Mouse (Mus musculus): ENCODE measurements around the gene Tbx10. TPM values are rescaled to one million over a fixed set of nuclear protein-coding genes. Genes with fewer than 3 reads are reported as not detected.
A peak's percentile ranks its signal among the peaks of the same experiment; 100 is the strongest.
"Not testable (repeated sequence)": the region's sequence is repeated elsewhere in the genome, so short reads cannot be mapped to it uniquely, and the experiment has no call there.

Gene Tbx10
- polyA plus RNA-seq, 1 experiment from 2014 or later: not detected

DNA sequence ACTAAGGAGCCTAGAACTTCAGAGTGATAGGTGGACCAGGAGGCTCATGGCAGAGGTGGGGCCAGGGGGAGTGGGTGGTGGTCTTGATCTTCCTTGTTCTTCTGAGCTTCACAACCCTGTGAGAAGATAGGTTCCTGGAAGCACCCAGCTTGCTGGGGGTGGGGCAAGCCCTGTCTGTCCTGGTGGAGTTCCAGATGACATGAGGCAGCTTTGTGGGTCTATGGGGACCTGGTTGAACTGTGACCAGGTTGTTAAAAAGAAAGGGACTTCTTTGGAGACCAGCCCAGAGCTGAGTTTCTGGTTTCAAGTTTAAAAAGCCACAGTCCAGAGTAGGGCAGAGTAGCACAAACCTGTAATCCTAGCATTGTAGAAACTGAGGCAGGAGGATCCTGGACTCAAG, 33.5 kb upstream of the Tbx10 start:
- DNase-seq (ENCODE audit: extremely low spot score, low spot score): no peak
- H3K4me1 ChIP-seq: no peaks in the 10 kb centered on the region
- H3K9me3 ChIP-seq: no peaks in the 10 kb centered on the region
- H3K27me3 ChIP-seq (ENCODE audit: poor library complexity, severe bottlenecking): no peaks in the 10 kb centered on the region
- no peak overlapping the region for H3K4me3 ChIP-seq
- H3K36me3 ChIP-seq (replicated peaks): no peaks in the 10 kb centered on the region
- no peak overlapping the region for H3K27ac ChIP-seq

DNA sequence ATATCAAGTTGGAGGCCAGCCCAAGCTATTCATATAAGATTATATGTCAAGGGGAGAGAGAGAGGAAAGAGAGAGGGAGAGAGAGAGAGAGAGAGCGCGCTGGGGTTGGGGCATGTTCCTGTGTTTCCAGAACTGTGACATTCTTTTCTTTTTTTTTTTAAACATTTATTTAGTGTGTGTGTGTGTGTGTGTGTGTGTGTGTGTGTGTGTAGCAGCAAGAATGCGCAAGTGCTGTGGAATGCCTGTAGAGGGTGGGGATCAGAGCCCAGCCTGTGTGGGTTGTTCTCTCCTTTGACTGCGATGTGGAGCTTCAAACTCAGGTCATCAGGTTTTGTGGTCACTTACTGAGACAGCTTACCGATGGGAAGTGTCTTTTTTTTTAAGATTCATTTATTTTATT, 32.3 kb upstream of the Tbx10 start:
- Histone ChIP-seq H3K4me3 (no peak overlapping the region), H3K9me3 (no peaks in the 10 kb centered on the region), H3K36me3 (replicated peaks) (no peaks in the 10 kb centered on the region), H3K27ac (no peak overlapping the region), H3K4me1 (no peaks in the 10 kb centered on the region), H3K27me3 (ENCODE audit: poor library complexity, severe bottlenecking) (no peaks in the 10 kb centered on the region)
- no peak for DNase-seq (ENCODE audit: extremely low spot score, low spot score)
- 82% methylated on average over 5 of the region's 5 CpGs for WGBS

DNA sequence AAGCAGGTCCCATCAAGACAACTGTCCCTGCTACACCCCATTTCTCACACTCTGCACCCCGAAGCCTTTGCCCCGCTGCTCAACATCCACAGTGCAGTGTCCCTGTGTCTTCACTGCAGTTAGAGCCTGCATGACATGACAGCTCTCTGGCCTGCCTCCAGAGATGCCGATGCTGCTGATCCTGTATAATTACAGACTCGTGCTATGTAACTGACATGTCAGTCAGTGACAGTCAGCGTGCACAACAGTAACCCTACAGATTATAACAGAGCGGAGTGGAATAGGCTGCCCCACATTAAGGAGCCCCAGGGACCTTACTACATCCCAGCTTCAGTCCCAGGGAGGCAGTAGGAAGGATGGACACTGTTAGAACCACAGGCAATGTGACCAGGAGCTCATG, 30.7 kb upstream of the Tbx10 start:
- not testable (repeated sequence) for H3K9me3 ChIP-seq; H3K36me3 ChIP-seq (replicated peaks); H3K4me1 ChIP-seq; H3K27me3 ChIP-seq (ENCODE audit: poor library complexity, severe bottlenecking); DNase-seq (ENCODE audit: extremely low spot score, low spot score); H3K4me3 ChIP-seq; H3K27ac ChIP-seq
- WGBS: 94% methylated on average over 6 of the region's 6 CpGs

DNA sequence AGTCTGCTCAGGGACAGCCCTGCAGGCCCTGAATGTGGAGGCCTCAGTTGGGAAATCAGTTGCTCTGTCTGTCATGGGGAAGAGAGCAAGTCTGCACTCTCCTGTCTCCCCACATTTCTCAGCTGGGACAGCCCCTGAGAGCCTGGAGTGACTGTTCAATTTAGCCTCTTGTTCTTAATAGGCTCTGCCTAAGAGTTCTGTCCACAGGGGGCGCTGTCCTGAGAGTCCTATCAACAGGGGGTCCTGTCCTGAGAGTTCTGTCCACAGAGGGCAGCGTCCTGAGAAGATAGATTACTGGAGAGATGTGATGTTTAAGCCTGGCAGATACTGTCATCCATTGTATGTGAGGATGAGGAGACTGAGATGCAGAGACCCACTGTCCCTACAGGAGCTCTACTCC, 30.1 kb upstream of the Tbx10 start:
- no peaks in the 10 kb centered on the region for H3K36me3 ChIP-seq (replicated peaks)
- DNase-seq (ENCODE audit: extremely low spot score, low spot score): no peak
- no peaks in the 10 kb centered on the region for H3K4me1 ChIP-seq
- WGBS: 14% methylated on average over 2 of the region's 2 CpGs
- no peak overlapping the region for H3K27ac ChIP-seq
- no peaks in the 10 kb centered on the region for H3K9me3 ChIP-seq
- H3K27me3 ChIP-seq (ENCODE audit: poor library complexity, severe bottlenecking): no peaks in the 10 kb centered on the region
- no peak overlapping the region for H3K4me3 ChIP-seq

DNA sequence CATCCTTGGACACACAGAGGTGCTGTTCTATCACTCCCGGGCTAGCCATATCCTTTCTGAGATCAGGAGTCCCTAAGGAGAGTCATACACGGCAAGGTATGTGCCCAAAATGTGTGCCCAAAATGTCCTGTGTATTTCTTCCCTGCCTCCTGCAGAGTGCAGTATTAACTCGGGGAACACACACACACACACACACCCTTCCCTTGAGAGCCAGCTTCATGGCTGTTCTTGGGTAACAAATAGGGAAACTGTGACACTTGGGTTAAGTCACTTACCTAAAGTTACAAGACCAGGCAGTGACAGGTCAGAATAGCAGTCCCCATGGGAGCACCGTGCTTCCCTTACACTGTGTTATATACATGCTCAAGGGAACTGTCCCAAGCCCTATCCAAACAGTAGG, 28.5 kb upstream of the Tbx10 start:
- Histone ChIP-seq H3K9me3 (no peaks in the 10 kb centered on the region), H3K36me3 (replicated peaks) (no peaks in the 10 kb centered on the region), H3K4me3 (no peak overlapping the region), H3K27ac (no peak overlapping the region), H3K4me1 (peaks cover 4% of the 10 kb centered on the region; the same call in 1 of the 2 replicates), H3K27me3 (ENCODE audit: poor library complexity, severe bottlenecking) (no peaks in the 10 kb centered on the region)
- WGBS: 79% methylated on average over 4 of the region's 4 CpGs
- no peak for DNase-seq (ENCODE audit: extremely low spot score, low spot score)

DNA sequence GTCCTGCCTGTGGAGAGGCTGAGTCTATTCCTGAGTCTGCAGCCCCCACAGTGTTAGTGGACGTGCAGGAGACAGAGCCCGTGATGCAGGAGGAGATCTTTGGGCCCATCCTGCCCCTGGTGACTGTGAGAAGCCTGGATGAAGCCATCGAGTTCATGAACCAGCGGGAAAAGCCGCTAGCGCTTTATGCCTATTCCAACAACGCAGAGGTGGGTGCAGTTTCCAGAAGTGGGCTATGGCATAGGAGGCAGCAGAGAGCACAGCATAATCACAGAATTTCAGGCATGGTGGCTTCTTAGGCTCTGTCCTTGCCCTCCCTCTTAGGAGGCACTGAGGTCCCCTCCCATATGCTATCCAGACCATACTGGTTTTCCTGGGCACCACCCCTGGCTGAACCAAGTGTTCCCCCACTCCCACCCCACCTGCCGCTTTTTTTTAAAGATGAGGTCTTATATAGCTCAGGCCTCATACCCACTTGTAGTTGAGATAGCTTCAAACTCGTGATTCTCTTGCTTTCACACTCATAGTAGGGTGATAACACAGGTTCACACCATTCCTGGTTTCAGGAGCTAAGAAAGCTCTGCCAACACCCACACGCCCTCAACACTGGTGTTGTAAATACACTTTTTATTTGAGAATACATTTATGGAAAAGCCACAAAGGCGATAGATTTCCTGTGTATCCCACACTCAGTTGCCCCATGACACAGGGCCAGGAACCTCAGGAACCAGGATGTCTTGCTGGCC, 26.0 kb upstream of the Tbx10 start:
- no peak for DNase-seq (ENCODE audit: extremely low spot score, low spot score)
- Histone ChIP-seq H3K9me3 (no peaks in the 10 kb centered on the region), H3K36me3 (replicated peaks) (no peaks in the 10 kb centered on the region), H3K27me3 (ENCODE audit: poor library complexity, severe bottlenecking) (no peaks in the 10 kb centered on the region), H3K4me3 (no peak overlapping the region), H3K4me1 (peaks cover 4% of the 10 kb centered on the region; the same call in 1 of the 2 replicates), H3K27ac (no peak overlapping the region)
- WGBS: 73% methylated on average over 11 of the region's 11 CpGs

DNA sequence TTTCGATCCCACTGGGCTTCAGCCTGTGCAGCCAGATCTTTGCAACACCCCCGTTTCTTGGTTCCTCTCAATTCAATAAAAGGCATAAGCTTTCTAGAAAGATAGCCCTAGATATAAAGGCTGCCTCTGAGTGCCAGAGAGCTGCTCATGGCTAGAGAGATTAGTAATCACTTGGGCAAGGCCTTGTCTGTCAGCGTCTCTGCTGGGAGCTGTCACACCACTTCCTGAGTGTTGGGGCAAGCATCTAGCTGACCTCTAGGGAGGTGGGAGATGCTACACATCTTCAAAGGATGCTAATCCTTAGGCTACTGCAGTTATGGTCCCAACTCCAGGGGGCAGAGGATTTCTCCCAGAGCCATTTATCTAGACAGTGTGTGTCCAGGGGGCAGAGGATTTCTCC, 25.3 kb upstream of the Tbx10 start:
- no peak overlapping the region for H3K4me3 ChIP-seq
- WGBS: 75% methylated on average over 3 of the region's 3 CpGs
- no peak for DNase-seq (ENCODE audit: extremely low spot score, low spot score)
- H3K27ac ChIP-seq: no peak overlapping the region
- H3K36me3 ChIP-seq (replicated peaks): no peaks in the 10 kb centered on the region
- H3K27me3 ChIP-seq (ENCODE audit: poor library complexity, severe bottlenecking): no peaks in the 10 kb centered on the region
- H3K9me3 ChIP-seq: no peaks in the 10 kb centered on the region
- H3K4me1 ChIP-seq: peaks cover 4% of the 10 kb centered on the region; the same call in 1 of the 2 replicates

DNA sequence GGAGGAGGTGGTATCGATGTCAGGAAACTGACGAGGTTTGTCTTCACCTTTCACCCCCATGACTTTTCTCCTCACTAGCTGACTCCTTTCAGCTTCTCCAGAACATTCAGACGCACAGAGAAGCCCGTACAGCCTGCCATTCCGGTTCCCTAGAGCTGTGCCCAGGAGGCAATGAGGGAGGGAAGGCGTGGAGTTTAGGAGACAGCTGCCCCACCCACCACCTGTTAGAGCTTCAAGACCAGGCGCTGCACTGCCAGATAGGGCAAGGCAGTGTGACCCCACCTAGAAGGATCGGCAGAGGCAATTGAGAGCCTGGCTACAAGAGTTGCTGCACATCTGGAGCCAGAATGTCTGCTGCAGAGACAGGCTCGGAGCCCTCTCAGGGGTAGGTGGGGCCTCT, 20.3 kb upstream of the Tbx10 start, which contains the start of gene Aldh3b2:
Aldh3b2 (plus strand) TSS at position 100 of the 400 bp plus-strand sequence.
- no peaks in the 10 kb centered on the region for H3K9me3 ChIP-seq
- no peak within 1 kb of the TSS for H3K4me3 ChIP-seq
- no peak for DNase-seq (ENCODE audit: extremely low spot score, low spot score)
- H3K27me3 ChIP-seq (ENCODE audit: poor library complexity, severe bottlenecking): no peaks in the 10 kb centered on the region
- peaks cover 4% of the 10 kb centered on the region; the same call in 1 of the 2 replicates for H3K4me1 ChIP-seq
- H3K27ac ChIP-seq: no peak within 1 kb of the TSS
- 52% methylated on average over 9 of the region's 9 CpGs for WGBS
- H3K36me3 ChIP-seq (replicated peaks): no peaks in the 10 kb centered on the region

DNA sequence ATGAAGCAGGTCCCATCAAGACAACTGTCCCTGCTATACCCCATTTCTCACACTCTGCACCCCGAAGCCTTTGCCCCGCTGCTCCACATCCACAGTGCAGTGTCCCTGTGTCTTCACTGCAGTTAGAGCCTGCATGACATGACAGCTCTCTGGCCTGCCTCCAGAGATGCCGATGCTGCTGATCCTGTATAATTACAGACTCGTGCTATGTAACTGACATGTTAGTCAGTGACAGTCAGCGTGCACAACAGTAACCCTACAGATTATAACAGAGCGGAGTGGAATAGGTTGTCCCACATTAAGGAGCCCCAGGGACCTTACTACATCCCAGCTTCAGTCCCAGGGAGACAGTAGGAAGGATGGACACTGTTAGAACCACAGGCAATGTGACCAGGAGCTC, 17.9 kb upstream of the Tbx10 start:
- H3K4me3 ChIP-seq: not testable (repeated sequence)

DNA sequence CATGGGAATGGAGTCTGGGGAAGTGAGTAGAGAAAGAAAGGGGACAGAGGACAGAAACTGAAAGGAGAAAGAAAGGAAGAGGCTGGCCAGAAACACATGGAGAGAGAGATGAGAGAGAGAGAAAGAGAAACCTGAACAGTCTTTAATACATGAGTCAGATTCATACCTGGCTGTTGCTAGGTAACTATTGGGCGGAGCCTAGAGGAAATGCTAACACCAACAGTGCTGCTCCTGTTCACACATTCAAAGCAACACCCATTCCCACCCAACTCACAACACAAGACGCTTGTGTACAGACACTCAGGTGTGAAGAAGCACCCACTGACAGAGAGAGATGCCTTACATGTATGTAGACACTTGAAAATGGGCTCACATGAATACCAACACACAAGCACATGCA, 16.7 kb upstream of the Tbx10 start:
- no peak for DNase-seq (ENCODE audit: extremely low spot score, low spot score)
- no peak overlapping the region for H3K4me3 ChIP-seq
- H3K9me3 ChIP-seq: no peaks in the 10 kb centered on the region
- 81% methylated on average over 2 of the region's 2 CpGs for WGBS
- no peaks in the 10 kb centered on the region for H3K36me3 ChIP-seq (replicated peaks)
- no peaks in the 10 kb centered on the region for H3K27me3 ChIP-seq (ENCODE audit: poor library complexity, severe bottlenecking)
- no peak overlapping the region for H3K27ac ChIP-seq
- peaks cover 14% of the 10 kb centered on the region for H3K4me1 ChIP-seq

More for the DNA sequence above, 17.9 kb upstream of the Tbx10 start:
- DNase-seq (ENCODE audit: extremely low spot score, low spot score); H3K4me1 ChIP-seq; H3K36me3 ChIP-seq (replicated peaks); H3K27me3 ChIP-seq (ENCODE audit: poor library complexity, severe bottlenecking); H3K27ac ChIP-seq; H3K9me3 ChIP-seq: not testable (repeated sequence)
- 93% methylated on average over 6 of the region's 6 CpGs for WGBS

DNA sequence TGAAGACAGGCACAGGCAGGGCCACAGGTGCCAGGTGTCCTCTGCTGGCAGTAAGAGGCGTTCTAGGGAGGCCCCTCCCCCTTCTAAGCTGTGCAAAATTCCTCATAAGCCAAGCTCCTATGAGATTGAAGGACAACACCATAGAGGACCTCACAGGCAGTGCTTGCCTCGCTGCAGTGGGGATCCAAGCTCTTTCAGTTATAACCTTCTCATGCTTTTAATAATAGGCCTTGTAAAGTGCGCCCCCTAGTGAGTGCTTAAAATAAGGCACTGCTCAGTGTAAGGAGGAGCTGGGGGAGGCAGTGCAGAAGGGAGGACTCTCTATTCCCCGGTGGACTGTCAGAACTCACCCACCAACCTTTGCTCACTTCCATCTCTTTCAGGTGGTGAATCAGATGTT, 12.2 kb upstream of the Tbx10 start:
- H3K4me1 ChIP-seq: peaks cover 40% of the 10 kb centered on the region
- no peaks in the 10 kb centered on the region for H3K27me3 ChIP-seq (ENCODE audit: poor library complexity, severe bottlenecking)
- DNase-seq (ENCODE audit: extremely low spot score, low spot score): peak; percentile 66
- no peak overlapping the region for H3K27ac ChIP-seq
- no peak overlapping the region for H3K4me3 ChIP-seq
- H3K9me3 ChIP-seq: no peaks in the 10 kb centered on the region
- no peaks in the 10 kb centered on the region for H3K36me3 ChIP-seq (replicated peaks)
- WGBS: 22% methylated on average over 4 of the region's 4 CpGs

DNA sequence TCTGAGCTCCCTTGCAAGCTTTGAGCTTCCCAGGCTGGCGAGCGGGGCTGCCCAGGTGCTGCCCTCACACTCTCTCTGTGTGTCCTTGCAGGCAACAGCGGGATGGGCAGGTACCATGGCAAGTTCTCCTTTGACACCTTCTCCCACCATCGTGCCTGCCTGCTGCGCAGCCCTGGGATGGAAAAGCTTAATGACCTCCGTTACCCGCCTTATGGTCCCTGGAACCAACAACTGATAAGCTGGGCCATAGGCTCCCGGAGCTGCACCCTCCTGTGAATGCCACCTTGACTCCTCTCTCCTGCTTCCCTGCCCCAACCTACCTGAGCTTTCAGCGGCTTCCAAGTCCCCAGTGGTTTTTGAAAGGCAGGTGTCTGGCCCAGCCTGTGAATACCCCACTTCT, 11.6 kb upstream of the Tbx10 start:
- no peaks in the 10 kb centered on the region for H3K36me3 ChIP-seq (replicated peaks)
- H3K9me3 ChIP-seq: no peaks in the 10 kb centered on the region
- no peaks in the 10 kb centered on the region for H3K27me3 ChIP-seq (ENCODE audit: poor library complexity, severe bottlenecking)
- DNase-seq (ENCODE audit: extremely low spot score, low spot score): no peak
- 83% methylated on average over 9 of the region's 9 CpGs for WGBS
- peaks cover 46% of the 10 kb centered on the region for H3K4me1 ChIP-seq
- no peak overlapping the region for H3K27ac ChIP-seq
- no peak overlapping the region for H3K4me3 ChIP-seq

DNA sequence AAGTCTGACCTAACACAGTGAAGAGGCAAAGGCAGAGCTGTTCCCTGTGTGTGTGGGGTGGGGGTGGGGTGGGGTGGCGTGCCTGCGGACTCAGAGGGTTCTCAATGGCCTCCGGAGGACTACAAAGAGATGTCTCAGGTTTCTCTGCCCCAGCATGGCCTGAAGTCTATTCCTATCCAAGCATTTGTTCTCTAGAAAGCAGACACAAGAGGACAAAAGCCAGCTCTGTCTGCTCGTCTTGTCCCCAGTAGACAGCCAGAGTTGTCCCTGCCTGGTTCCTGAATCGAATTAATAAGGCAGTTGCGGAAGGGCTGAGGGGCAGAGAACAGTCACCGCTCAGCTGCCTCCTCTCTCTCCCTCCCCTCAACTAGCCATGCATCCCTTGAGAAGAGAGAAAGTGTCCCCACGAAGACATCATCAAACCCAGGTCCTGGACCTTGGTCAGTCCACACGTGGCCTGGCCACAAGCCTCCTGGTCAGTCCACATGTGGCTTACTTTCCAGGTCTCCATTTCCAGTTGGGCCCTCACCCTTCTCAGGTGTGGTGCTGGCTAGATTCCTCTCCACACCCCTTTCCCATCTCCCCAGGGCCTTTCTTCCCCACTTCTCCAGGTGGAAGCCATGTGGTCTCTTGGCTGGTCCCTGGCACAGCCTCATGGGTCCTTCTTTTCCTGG, 8.9 kb upstream of the Tbx10 start:
- 33% methylated on average over 9 of the region's 9 CpGs for WGBS
- Histone ChIP-seq H3K9me3 (peaks cover 5% of the 10 kb centered on the region), H3K4me3 (no peak overlapping the region), H3K4me1 (peaks cover 54% of the 10 kb centered on the region), H3K27ac (peak overlapping the region; percentile 75), H3K36me3 (replicated peaks) (no peaks in the 10 kb centered on the region), H3K27me3 (ENCODE audit: poor library complexity, severe bottlenecking) (no peaks in the 10 kb centered on the region)
- DNase-seq (ENCODE audit: extremely low spot score, low spot score): no peak

Measured in forebrain, embryonic 10.5 days (tissue).